ENCODE assay signal across 9 mouse cellular contexts in genomic region chr12:103425016-103425728, GRCm38 (mm10). TPM values are rescaled to one million over a fixed set of nuclear protein-coding genes. Genes with fewer than 3 reads are reported as not detected.
DNase-seq lines count a peak whose midpoint lies in the region; ATAC-seq and TF ChIP-seq lines count a peak whose summit lies in the region.
"Had no signal": no experiment of that assay in that cellular context is flagged by ENCODE, and none has a peak within 500 bp of the region (broad histone marks: within the 10 kb centered on the region; RNA-seq: fewer than 3 reads in every experiment).

No protein-coding gene starts in this region.

- peak in 1 of 2 experiments; percentile 36 for DNase-seq in layer of hippocampus, adult 2 months (ENCODE audit: low spot score in 2 of 2)
- DNase-seq in layer of hippocampus, postnatal 25 days (ENCODE audit: extremely low spot score in 1 of 2, low spot score in 1 of 2), result no peak
- DNase-seq in c-Kit-positive CD71-negative TER-119-negative erythroid progenitor cells, embryonic 14.5 days (ENCODE audit: low read depth), result peak; percentile 4
- DNase-seq in spleen, postnatal 14 days (ENCODE audit: low spot score in 2 of 2), result no peak
- DNase-seq in gastrocnemius, postnatal 25 days, result no peak
- no peak for DNase-seq in thymus, adult 18-20 months

- H3K27ac ChIP-seq in layer of hippocampus, adult 2 months, result peak overlapping the region; percentile 95

- H3K4me3 ChIP-seq in layer of hippocampus, adult 2 months, result peak overlapping the region; percentile 98

- TF ChIP-seq CTCF in layer of hippocampus, adult 2 months (conservative IDR thresholded peaks at IDR 0.05), result no peak

- ATAC-seq in granulocyte monocyte progenitor cell, adult 5-6 weeks (replicated peaks; ENCODE audit: poor library complexity, severe bottlenecking), result peak; percentile 29
- ATAC-seq in megakaryocyte, adult 5-6 weeks (ENCODE audit: poor library complexity, severe bottlenecking), result 0 out of 2 replicates have a peak, but pooled peaks have one; percentile 1

RNA-seq across cellular contexts. Expression of gene Ddx24, which starts 0.5 kb away (rescaled TPM):
- 100 to 1,000 TPM; 235 to 239 TPM for total RNA-seq in layer of hippocampus, adult 2 months (2021)
- 100 to 1,000 TPM; 211 to 223 TPM for total RNA-seq in layer of hippocampus, postnatal 25 days (2021)
- total RNA-seq in granulocyte monocyte progenitor cell, adult 5-6 weeks (2014; fragmentation: Nextera tagmentation), result 54.0 and 66.7 TPM in 2 replicates
- total RNA-seq in granulocyte monocyte progenitor cell, adult 5-6 weeks (2017), result 91.4 and 103 TPM in 2 replicates
- 53.0 and 58.9 TPM in 2 replicates for total RNA-seq in megakaryocyte, adult 5-6 weeks (2015)
- 63.8 and 73.0 TPM in 2 replicates for total RNA-seq in megakaryocyte, adult 5-6 weeks (2017)
- total RNA-seq in gastrocnemius, postnatal 25 days (2021), result 10 to 100 TPM; 54.4 to 59.7 TPM

RNA-seq across cellular contexts. Expression of gene Ifi27, which starts 8.8 kb away (rescaled TPM):
- 100 to 1,000 TPM in 1 of 2 experiments, 10 to 100 TPM in 1; 97.3 to 106 TPM for total RNA-seq in layer of hippocampus, adult 2 months (2021)
- total RNA-seq in layer of hippocampus, postnatal 25 days (2021), result 10 to 100 TPM; 74.1 to 81.0 TPM
- 57.2 and 75.3 TPM in 2 replicates for total RNA-seq in granulocyte monocyte progenitor cell, adult 5-6 weeks (2014; fragmentation: Nextera tagmentation)
- total RNA-seq in granulocyte monocyte progenitor cell, adult 5-6 weeks (2017), result 24.0 and 53.0 TPM in 2 replicates
- 46.3 and 55.9 TPM in 2 replicates for total RNA-seq in megakaryocyte, adult 5-6 weeks (2015)
- total RNA-seq in megakaryocyte, adult 5-6 weeks (2017), result 19.3 and 26.8 TPM in 2 replicates
- 10 to 100 TPM; 62.8 to 80.9 TPM for total RNA-seq in gastrocnemius, postnatal 25 days (2021)

RNA-seq across cellular contexts. Expression of gene 9330161L09Rik, which starts 17.6 kb away (rescaled TPM):
- total RNA-seq in layer of hippocampus, adult 2 months (2021), result 1 to 10 TPM; 3.5 to 4.0 TPM
- 1 to 10 TPM; 1.6 to 3.4 TPM for total RNA-seq in layer of hippocampus, postnatal 25 days (2021)
- 1.3 and 5.6 TPM in 2 replicates for total RNA-seq in granulocyte monocyte progenitor cell, adult 5-6 weeks (2014; fragmentation: Nextera tagmentation)
- total RNA-seq in granulocyte monocyte progenitor cell, adult 5-6 weeks (2017), result 0.31 and 0.52 TPM in 2 replicates
- 0.94 TPM in 1 of 2 replicates, not detected in the other for total RNA-seq in megakaryocyte, adult 5-6 weeks (2015)
- total RNA-seq in megakaryocyte, adult 5-6 weeks (2017), result 0.89 and 1.4 TPM in 2 replicates
- total RNA-seq in gastrocnemius, postnatal 25 days (2021), result under 1 TPM; 0.46 to 0.74 TPM

RNA-seq across cellular contexts. Expression of gene Ifi27l2a, which starts 18.3 kb away (rescaled TPM):
- total RNA-seq in layer of hippocampus, adult 2 months (2021), result under 1 TPM; 0.91 to 0.92 TPM
- 1 to 10 TPM; 1.2 to 1.6 TPM for total RNA-seq in layer of hippocampus, postnatal 25 days (2021)
- total RNA-seq in granulocyte monocyte progenitor cell, adult 5-6 weeks (2014; fragmentation: Nextera tagmentation), result 1.3 and 8.9 TPM in 2 replicates
- total RNA-seq in granulocyte monocyte progenitor cell, adult 5-6 weeks (2017), result 3.5 and 4.0 TPM in 2 replicates
- total RNA-seq in megakaryocyte, adult 5-6 weeks (2015), result 433 and 468 TPM in 2 replicates
- total RNA-seq in megakaryocyte, adult 5-6 weeks (2017), result 365 and 515 TPM in 2 replicates
- 10 to 100 TPM in 1 of 2 experiments, 1 to 10 TPM in 1; 6.4 to 44.3 TPM for total RNA-seq in gastrocnemius, postnatal 25 days (2021)

RNA-seq across cellular contexts. Expression of gene Ifi27l2b, which starts 31.9 kb away (rescaled TPM):
- total RNA-seq in layer of hippocampus, adult 2 months (2021), result not detected
- total RNA-seq in layer of hippocampus, postnatal 25 days (2021), result not detected
- not detected in 2 replicates for total RNA-seq in granulocyte monocyte progenitor cell, adult 5-6 weeks (2014; fragmentation: Nextera tagmentation)
- not detected in 2 replicates for total RNA-seq in granulocyte monocyte progenitor cell, adult 5-6 weeks (2017)
- not detected in 2 replicates for total RNA-seq in megakaryocyte, adult 5-6 weeks (2015)
- not detected in 2 replicates for total RNA-seq in megakaryocyte, adult 5-6 weeks (2017)
- total RNA-seq in gastrocnemius, postnatal 25 days (2021), result not detected
- total RNA-seq: common myeloid progenitor, adult 5-6 weeks had no signal
